Mouse (Mus musculus) midbrain, postnatal 0 days (tissue): ENCODE results near the gene Gdf3. TPM values are rescaled to one million over a fixed set of nuclear protein-coding genes. Genes with fewer than 3 reads are reported as not detected.
A peak's percentile ranks its signal among the peaks of the same experiment; 100 is the strongest.
"Not testable (repeated sequence)": the region's sequence is repeated elsewhere in the genome, so short reads cannot be mapped to it uniquely, and the experiment has no call there.

Experiments
- ATAC-seq: fragments of 200-750 bp; cut with Nextera tagmentation; 2 replicates; pipeline ENCODE4 v1.8.0; 2017; ENCODE audit warnings: moderate number of reproducible peaks, mild to moderate bottlenecking, moderate TSS enrichment, moderate library complexity; ENCODE audit not compliant: low FRiP score
- DNase-seq: peaks from one replicate; pipeline ENCODE4 v3.0.0-alpha.2; 2015; ENCODE audit warnings: low spot score
- H3K27ac ChIP-seq: fragments of 300-500 bp; sonication (generic); 2 replicates; pipeline ENCODE4 v1.5.1; 2014; ENCODE audit warnings: low read depth, mild to moderate bottlenecking, low read length, mixed read lengths
- H3K27me3 ChIP-seq: fragments of 300-500 bp; sonication (generic); 2 replicates; pipeline ENCODE4 v1.6.1; 2014; ENCODE audit warnings: low read length, control low read depth, mixed read lengths; ENCODE audit not compliant: insufficient read depth
- H3K36me3 ChIP-seq: fragments of 300-500 bp; sonication (generic); 2 replicates; pipeline ENCODE4 v1.6.1; 2014; ENCODE audit warnings: low read length, control low read depth, mixed read lengths; ENCODE audit not compliant: insufficient read depth
- H3K4me1 ChIP-seq: fragments of 300-500 bp; sonication (generic); 2 replicates; pipeline ENCODE4 v1.6.1; 2014; ENCODE audit warnings: mild to moderate bottlenecking, control low read depth, antibody characterized with exemption, low read length, mixed read lengths; ENCODE audit not compliant: insufficient read depth
- H3K4me2 ChIP-seq: fragments of 300-500 bp; sonication (generic); 2 replicates; pipeline ENCODE4 v1.6.1; 2014; ENCODE audit warnings: low read depth, mild to moderate bottlenecking, low read length, mixed read lengths; ENCODE audit not compliant: poor library complexity, severe bottlenecking
- H3K4me3 ChIP-seq: fragments of 300-500 bp; sonication (generic); 2 replicates; pipeline ENCODE4 v1.5.1; 2014; ENCODE audit warnings: low read depth, mild to moderate bottlenecking, low read length, moderate library complexity
- H3K9ac ChIP-seq: fragments of 300-500 bp; sonication (generic); replicated peaks from 2 replicates; pipeline ENCODE4 v1.6.1; 2014; ENCODE audit warnings: mild to moderate bottlenecking, low read length, moderate library complexity, mixed read lengths; ENCODE audit not compliant: poor library complexity, severe bottlenecking
- H3K9me3 ChIP-seq: fragments of 300-500 bp; sonication (generic); 2 replicates; pipeline ENCODE4 v1.6.1; 2016; ENCODE audit warnings: low read length, control low read depth
- CTCF ChIP-seq: IDR thresholded peaks from 2 replicates; pipeline ENCODE4 v1.5.1; 2016; ENCODE audit warnings: antibody characterized with exemption, mild to moderate bottlenecking
- WGBS: fragments of 180-500 bp; shearing (Covaris S2); extraction: QIAGEN DNeasy Blood & Tissue Kit; methylation state at CpG from one replicate; pipeline ENCODE4 v1.1.7; 2014; 5-methylcytosine and 5-hydroxymethylcytosine counted together
- polyA plus RNA-seq: library from polyadenylated mRNA; unstranded; fragments of >200 nt; fragmentation: Nextera tagmentation; extraction: Ambion mirVana; gene quantifications from 2 replicates; pipeline ENCODE4 v1.2.1, GENCODE M21; 2015
- total RNA-seq: library from RNA; depleted of rRNA; stranded (reverse); fragments of >200 nt; gene quantifications from 2 replicates; pipeline ENCODE4 v1.2.3, GENCODE M21; 2014

The Gdf3 gene
- total and polyA plus RNA-seq, 2 experiments from 2014 or later, result not detected

- Histone ChIP-seq H3K9me3 (no peaks in the 10 kb centered on the region), H3K4me1 (no peaks in the 10 kb centered on the region), H3K27me3 (no peaks in the 10 kb centered on the region), H3K4me2 (no peak overlapping the region), H3K4me3 (no peak overlapping the region), H3K9ac (no peak overlapping the region), H3K27ac (no peak overlapping the region), H3K36me3 (no peaks in the 10 kb centered on the region)
- TF ChIP-seq CTCF, result no peak
- DNase-seq, result no peak
- no peak for ATAC-seq
- 95% methylated on average over 3 of the region's 3 CpGs for WGBS
Measured at GRCm38 (mm10) chr6:122577030-122577429, 32.9 kb downstream of the Gdf3 start.

GRCm38 (mm10) chr6:122575037-122575436 is 34.9 kb downstream of the Gdf3 start:
- H3K27ac ChIP-seq, H3K4me2 ChIP-seq, H3K4me3 ChIP-seq, DNase-seq, H3K9ac ChIP-seq, ATAC-seq, H3K27me3 ChIP-seq, H3K9me3 ChIP-seq, H3K4me1 ChIP-seq, H3K36me3 ChIP-seq: not testable (repeated sequence)
- WGBS, result 93% methylated on average over 1 of the region's 1 CpGs

- Histone ChIP-seq H3K36me3 (no peaks in the 10 kb centered on the region), H3K27ac (no peak overlapping the region), H3K4me2 (no peak overlapping the region), H3K27me3 (no peaks in the 10 kb centered on the region), H3K9ac (no peak overlapping the region), H3K9me3 (no peaks in the 10 kb centered on the region), H3K4me1 (no peaks in the 10 kb centered on the region), H3K4me3 (no peak overlapping the region)
- ATAC-seq (no peak), DNase-seq (no peak)
- WGBS, result 84% methylated on average over 3 of the region's 3 CpGs
- no peak for TF ChIP-seq CTCF
Measured at GRCm38 (mm10) chr6:122571617-122571959, 38.3 kb downstream of the Gdf3 start.

- H3K4me2 ChIP-seq, result no peak overlapping the region
- H3K27me3 ChIP-seq, result no peaks in the 10 kb centered on the region
- H3K9ac ChIP-seq, result no peak overlapping the region
- H3K36me3 ChIP-seq, result no peaks in the 10 kb centered on the region
- ATAC-seq (no peak), DNase-seq (no peak)
- no peak for TF ChIP-seq CTCF
- no peak overlapping the region for H3K4me3 ChIP-seq
- 73% methylated on average over 8 of the region's 8 CpGs for WGBS
- no peak overlapping the region for H3K27ac ChIP-seq
- no peaks in the 10 kb centered on the region for H3K9me3 ChIP-seq
- H3K4me1 ChIP-seq, result no peaks in the 10 kb centered on the region
Measured at GRCm38 (mm10) chr6:122570695-122571616, 38.9 kb downstream of the Gdf3 start.

- ATAC-seq (no peak), DNase-seq (no peak)
- no peaks in the 10 kb centered on the region for H3K36me3 ChIP-seq
- H3K4me1 ChIP-seq, result no peaks in the 10 kb centered on the region
- no peak overlapping the region for H3K27ac ChIP-seq
- H3K9ac ChIP-seq, result no peak overlapping the region
- 64% methylated on average over 1 of the region's 1 CpGs for WGBS
- no peak overlapping the region for H3K4me3 ChIP-seq
- H3K4me2 ChIP-seq, result no peak overlapping the region
- no peaks in the 10 kb centered on the region for H3K9me3 ChIP-seq
- TF ChIP-seq CTCF, result no peak
- no peaks in the 10 kb centered on the region for H3K27me3 ChIP-seq
Measured at GRCm38 (mm10) chr6:122569762-122570161, 40.1 kb downstream of the Gdf3 start.

- DNase-seq (peak; percentile 28), ATAC-seq (no peak)
- Histone ChIP-seq H3K9me3 (no peaks in the 10 kb centered on the region), H3K9ac (no peak overlapping the region), H3K4me3 (no peak overlapping the region), H3K4me1 (no peaks in the 10 kb centered on the region), H3K27me3 (no peaks in the 10 kb centered on the region), H3K4me2 (no peak overlapping the region), H3K27ac (no peak overlapping the region), H3K36me3 (no peaks in the 10 kb centered on the region)
- no peak for TF ChIP-seq CTCF
- 30% methylated on average over 5 of the region's 5 CpGs for WGBS
Measured at GRCm38 (mm10) chr6:122569113-122569512, 40.8 kb downstream of the Gdf3 start.
